Mouse (Mus musculus): Measurements from ENCODE around the gene Ccnb3.

GRCm38 (mm10) chrX:7085878-7086277 is 44.5 kb upstream of the Ccnb3 start:
- no peak for TF ChIP-seq CTCF (IDR thresholded peaks at IDR 0.05; ENCODE audit: extremely low read depth, insufficient read depth, low read length)
- TF ChIP-seq POLR2A (IDR thresholded peaks at IDR 0.05; ENCODE audit: extremely low read depth, insufficient read depth, low read length): no peak
